Mouse (Mus musculus) urinary bladder, postnatal 10 days (tissue): ENCODE data around the gene Chrna10.
A peak's percentile ranks its signal among the peaks of the same experiment; 100 is the strongest.

Source experiments
- DNase-seq: peaks from one replicate; pipeline ENCODE4 v3.0.0; 2022; ENCODE audit warnings: low spot score

The Chrna10 gene

GRCm38 (mm10) chr7:102081784-102082183 is 34.8 kb downstream of the Chrna10 start:
- no peak for DNase-seq

- no peak for DNase-seq
Measured at GRCm38 (mm10) chr7:102080311-102080710, 36.3 kb downstream of the Chrna10 start.

GRCm38 (mm10) chr7:102078517-102078916 is 38.1 kb downstream of the Chrna10 start:
- no peak for DNase-seq

- no peak for DNase-seq
Measured at GRCm38 (mm10) chr7:102076714-102077296, 39.8 kb downstream of the Chrna10 start.

- DNase-seq: no peak
Measured at GRCm38 (mm10) chr7:102066363-102066762, 50.3 kb downstream of the Chrna10 start.

- DNase-seq: peak; percentile 48
Measured at GRCm38 (mm10) chr7:102065046-102065891, 51.4 kb downstream of the Chrna10 start, which contains the start of the genes Rnf121, Xndc1 and Xntrpc. TSS of gene Rnf121 (minus strand) at chr7:102065469. TSS of gene Xndc1 (plus strand) at chr7:102065511. TSS of gene Xntrpc (plus strand) at chr7:102065713.

GRCm38 (mm10) chr7:102064655-102065045 is 52.0 kb downstream of the Chrna10 start:
- no peak for DNase-seq

GRCm38 (mm10) chr7:102063891-102064290 is 52.7 kb downstream of the Chrna10 start:
- no peak for DNase-seq

- DNase-seq: no peak
Measured at GRCm38 (mm10) chr7:102062203-102062602, 54.4 kb downstream of the Chrna10 start.

GRCm38 (mm10) chr7:102061353-102061752 is 55.3 kb downstream of the Chrna10 start:
- DNase-seq: no peak
